Mouse (Mus musculus) embryonic facial prominence, embryonic 14.5 days (tissue): Measurements from ENCODE around the gene Isy1. TPM values are rescaled to one million over a fixed set of nuclear protein-coding genes. Genes with fewer than 3 reads are reported as not detected.

Experiments used
- ATAC-seq: fragments of 200-750 bp; cut with Nextera tagmentation; 2 replicates; pipeline ENCODE4 v1.8.0; 2017; ENCODE audit warnings: low read depth, moderate number of reproducible peaks, moderate TSS enrichment
- DNase-seq: peaks from one replicate; pipeline ENCODE4 v3.0.0-alpha.2; 2015; ENCODE audit warnings: low spot score
- H3K27ac ChIP-seq: fragments of 300-500 bp; sonication (generic); replicated peaks from 2 replicates; pipeline ENCODE4 v1.5.1; 2014; ENCODE audit warnings: low read depth, mild to moderate bottlenecking, low read length, moderate library complexity
- H3K27me3 ChIP-seq: fragments of 300-500 bp; sonication (generic); replicated peaks from 2 replicates; pipeline ENCODE4 v1.6.1; 2014; ENCODE audit warnings: low read length; ENCODE audit not compliant: control insufficient read depth, insufficient read depth
- H3K36me3 ChIP-seq: fragments of 300-500 bp; sonication (generic); 2 replicates; pipeline ENCODE4 v1.6.1; 2014; ENCODE audit warnings: low read length, mixed read lengths; ENCODE audit not compliant: control insufficient read depth, insufficient read depth
- H3K4me1 ChIP-seq: fragments of 300-500 bp; sonication (generic); 2 replicates; pipeline ENCODE4 v1.6.1; 2014; ENCODE audit warnings: antibody characterized with exemption, low read length; ENCODE audit not compliant: control insufficient read depth, insufficient read depth
- H3K4me2 ChIP-seq: fragments of 300-500 bp; sonication (generic); 2 replicates; pipeline ENCODE4 v1.6.1; 2014; ENCODE audit warnings: low read depth, mild to moderate bottlenecking, low read length, moderate library complexity, mixed read lengths
- H3K4me3 ChIP-seq: fragments of 300-500 bp; sonication (generic); 2 replicates; pipeline ENCODE4 v1.5.1; 2014; ENCODE audit warnings: low read depth, mild to moderate bottlenecking, low read length
- H3K9ac ChIP-seq: fragments of 300-500 bp; sonication (generic); 2 replicates; pipeline ENCODE4 v1.6.1; 2014; ENCODE audit warnings: low read depth, mild to moderate bottlenecking, low read length, moderate library complexity, mixed read lengths
- H3K9me3 ChIP-seq: fragments of 300-500 bp; sonication (generic); 2 replicates; pipeline ENCODE4 v1.6.1; 2016; ENCODE audit warnings: low read length; ENCODE audit not compliant: control insufficient read depth
- WGBS: fragments of 180-500 bp; shearing (Covaris S2); extraction: QIAGEN DNeasy Blood & Tissue Kit; methylation state at CpG from one replicate; pipeline ENCODE4 v1.1.7; 2014; 5-methylcytosine and 5-hydroxymethylcytosine counted together
- polyA plus RNA-seq: library from polyadenylated mRNA; unstranded; fragments of >200 nt; fragmentation: Nextera tagmentation; extraction: Ambion mirVana; gene quantifications from 2 replicates; pipeline ENCODE4 v1.2.1, GENCODE M21; 2014

The Isy1 gene
- polyA plus RNA-seq, 1 experiment from 2014 or later = 34.7 TPM

DNA sequence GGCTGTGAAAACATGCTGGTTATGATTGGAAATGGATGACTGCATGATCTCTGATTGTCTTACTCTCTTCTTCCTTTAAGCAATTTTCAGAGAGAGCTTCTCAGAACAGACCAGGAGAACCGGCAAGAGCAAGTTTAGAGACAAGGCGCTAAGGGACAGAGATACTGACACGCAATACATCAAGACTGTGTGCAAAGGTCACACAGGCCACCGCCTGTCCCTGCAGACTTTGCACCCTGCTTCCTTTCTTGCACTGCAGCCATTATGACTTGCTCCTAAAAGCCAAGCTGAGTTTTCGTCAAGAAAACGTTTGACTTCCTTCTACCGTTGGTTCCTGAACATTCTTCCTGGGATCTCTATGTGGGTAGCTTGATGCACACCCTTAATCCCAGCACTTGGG is 37.0 kb upstream of the Isy1 start:
- Histone ChIP-seq H3K36me3 (no peaks in the 10 kb centered on the region), H3K4me1 (no peaks in the 10 kb centered on the region), H3K9me3 (no peaks in the 10 kb centered on the region), H3K9ac (no peak overlapping the region), H3K27ac (no peak overlapping the region), H3K4me2 (no peak overlapping the region), H3K4me3 (no peak overlapping the region), H3K27me3 (no peaks in the 10 kb centered on the region)
- no peak for ATAC-seq
- DNase-seq = no peak
- 85% methylated on average over 7 of the region's 7 CpGs for WGBS

GRCm38 (mm10) chr6:87875083-87875482 is 36.5 kb upstream of the Isy1 start:
- no peak for ATAC-seq
- Histone ChIP-seq H3K4me3 (no peak overlapping the region), H3K9me3 (no peaks in the 10 kb centered on the region), H3K27me3 (no peaks in the 10 kb centered on the region), H3K4me2 (no peak overlapping the region), H3K4me1 (no peaks in the 10 kb centered on the region), H3K9ac (no peak overlapping the region), H3K27ac (no peak overlapping the region), H3K36me3 (no peaks in the 10 kb centered on the region)
- 69% methylated on average over 1 of the region's 1 CpGs for WGBS
- DNase-seq = no peak

GRCm38 (mm10) chr6:87873963-87874362 is 35.4 kb upstream of the Isy1 start:
- no peak overlapping the region for H3K4me3 ChIP-seq
- no peak overlapping the region for H3K4me2 ChIP-seq
- ATAC-seq = no peak
- no peaks in the 10 kb centered on the region for H3K4me1 ChIP-seq
- 87% methylated on average over 2 of the region's 2 CpGs for WGBS
- no peaks in the 10 kb centered on the region for H3K36me3 ChIP-seq
- H3K27me3 ChIP-seq = no peaks in the 10 kb centered on the region
- H3K9me3 ChIP-seq = no peaks in the 10 kb centered on the region
- H3K27ac ChIP-seq = no peak overlapping the region
- no peak overlapping the region for H3K9ac ChIP-seq
- no peak for DNase-seq

GRCm38 (mm10) chr6:87873104-87873503 is 34.5 kb upstream of the Isy1 start:
- Histone ChIP-seq H3K27me3 (no peaks in the 10 kb centered on the region), H3K36me3 (no peaks in the 10 kb centered on the region), H3K4me1 (no peaks in the 10 kb centered on the region), H3K9ac (no peak overlapping the region), H3K9me3 (no peaks in the 10 kb centered on the region), H3K27ac (no peak overlapping the region), H3K4me3 (no peak overlapping the region), H3K4me2 (no peak overlapping the region)
- ATAC-seq (no peak), DNase-seq (peak; percentile 8)
- WGBS = 37% methylated on average over 1 of the region's 1 CpGs

DNA sequence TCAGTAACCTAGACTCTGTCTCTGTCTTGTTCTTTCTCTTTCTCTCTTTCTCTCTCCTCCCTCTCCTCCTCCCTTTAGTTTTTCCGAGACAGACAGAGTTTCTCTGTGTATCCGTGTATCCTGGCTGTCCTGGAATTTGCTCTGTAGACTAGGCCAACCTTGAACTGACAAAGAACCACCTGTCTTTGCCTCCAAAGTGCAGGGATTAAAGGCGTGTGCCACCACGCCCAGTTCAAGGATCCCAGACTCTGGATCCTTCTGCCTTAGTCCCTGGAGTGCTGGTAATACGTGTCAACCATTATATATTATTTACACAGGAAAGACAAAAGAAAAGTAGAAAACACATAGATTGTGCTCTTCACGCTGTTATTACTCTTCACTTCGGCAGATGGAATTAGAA is 32.6 kb upstream of the Isy1 start:
- Histone ChIP-seq H3K27me3 (no peaks in the 10 kb centered on the region), H3K9ac (no peak overlapping the region), H3K4me3 (no peak overlapping the region), H3K4me1 (no peaks in the 10 kb centered on the region), H3K36me3 (no peaks in the 10 kb centered on the region), H3K27ac (no peak overlapping the region), H3K4me2 (no peak overlapping the region), H3K9me3 (no peaks in the 10 kb centered on the region)
- no peak for DNase-seq
- no peak for ATAC-seq
- WGBS = 81% methylated on average over 7 of the region's 7 CpGs

DNA sequence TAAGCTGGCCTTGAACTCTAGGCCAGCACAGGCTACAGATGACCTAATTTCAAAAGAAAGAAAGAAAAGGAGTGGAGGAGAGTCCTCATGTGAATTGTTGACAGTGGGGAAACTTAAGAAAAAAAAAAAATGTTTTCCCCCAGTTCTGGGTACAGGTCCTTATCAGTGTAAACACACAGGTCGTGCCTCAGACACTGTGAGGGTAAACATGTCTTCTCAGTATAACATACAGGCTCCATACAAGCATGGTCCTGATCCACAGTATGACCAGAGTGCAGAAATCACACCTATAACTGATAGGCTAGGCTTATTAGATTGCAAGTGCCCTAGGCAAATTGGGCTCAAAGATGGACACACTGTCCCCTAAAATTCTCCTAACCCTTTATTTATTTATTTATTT is 31.8 kb upstream of the Isy1 start:
- H3K4me2 ChIP-seq = no peak overlapping the region
- no peak overlapping the region for H3K27ac ChIP-seq
- no peak for DNase-seq
- H3K4me1 ChIP-seq = no peaks in the 10 kb centered on the region
- no peak overlapping the region for H3K9ac ChIP-seq
- H3K9me3 ChIP-seq = no peaks in the 10 kb centered on the region
- no peak overlapping the region for H3K4me3 ChIP-seq
- no peaks in the 10 kb centered on the region for H3K36me3 ChIP-seq
- H3K27me3 ChIP-seq = no peaks in the 10 kb centered on the region
- WGBS = 63% methylated on average over 1 of the region's 1 CpGs
- no peak for ATAC-seq

DNA sequence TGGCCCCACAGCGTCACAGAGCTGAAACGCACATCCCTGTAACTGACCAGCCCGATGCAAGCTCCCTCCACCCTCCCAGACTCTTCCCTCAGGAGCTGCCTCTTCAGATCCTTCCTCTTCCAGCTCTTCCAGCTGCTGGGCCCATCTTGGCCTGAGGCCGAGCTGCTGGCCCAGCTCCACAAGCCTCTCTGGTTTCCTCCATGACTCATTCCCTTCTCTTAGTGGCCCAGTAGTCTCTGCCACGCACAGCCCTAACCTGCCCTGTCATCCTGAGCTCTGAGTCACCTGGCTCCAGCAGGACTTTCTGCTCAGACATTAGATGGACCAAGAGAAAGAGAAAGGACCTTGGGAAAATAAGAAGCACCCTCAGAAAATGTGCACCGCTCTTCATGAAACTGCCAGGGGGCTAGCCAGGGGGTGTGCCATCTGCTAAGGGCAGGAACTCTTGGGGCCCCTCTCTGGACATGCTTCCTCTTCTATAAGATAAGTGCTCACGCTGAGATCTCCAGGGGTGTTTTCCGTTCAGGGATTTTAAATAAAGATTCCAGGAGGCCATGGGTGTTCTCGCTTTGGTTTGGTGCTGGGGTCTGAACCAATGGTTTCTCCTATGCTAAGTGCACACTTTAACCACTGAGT is 30.4 kb upstream of the Isy1 start:
- Histone ChIP-seq H3K27ac (no peak overlapping the region), H3K36me3 (no peaks in the 10 kb centered on the region), H3K4me2 (no peak overlapping the region), H3K4me3 (no peak overlapping the region), H3K4me1 (no peaks in the 10 kb centered on the region), H3K9ac (no peak overlapping the region), H3K9me3 (no peaks in the 10 kb centered on the region), H3K27me3 (no peaks in the 10 kb centered on the region)
- ATAC-seq (peak; percentile 62; the same call in 1 of the 2 replicates), DNase-seq (peak; percentile 25)
- 65% methylated on average over 9 of the region's 9 CpGs for WGBS

DNA sequence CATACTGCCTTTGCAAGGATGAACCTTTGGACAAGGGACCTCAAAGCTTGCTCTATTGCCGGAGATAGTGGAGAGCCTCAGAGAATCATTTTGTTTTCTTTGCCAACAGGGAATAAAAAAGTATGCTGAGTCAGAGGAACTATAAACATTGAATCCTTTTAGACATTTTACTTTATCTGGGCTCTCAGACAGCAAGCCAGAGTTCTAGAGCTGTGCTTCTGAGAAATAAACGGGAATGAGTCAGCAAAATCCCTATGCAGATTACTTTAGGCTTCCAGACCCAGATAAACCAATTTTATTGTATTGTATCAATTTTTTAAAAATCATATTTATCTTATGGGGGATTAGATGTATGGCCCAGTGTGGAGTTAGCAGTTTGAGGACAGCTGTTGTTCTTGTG is 28.7 kb upstream of the Isy1 start:
- no peak for ATAC-seq
- no peaks in the 10 kb centered on the region for H3K9me3 ChIP-seq
- H3K9ac ChIP-seq = no peak overlapping the region
- no peak overlapping the region for H3K4me3 ChIP-seq
- H3K4me2 ChIP-seq = no peak overlapping the region
- H3K36me3 ChIP-seq = no peaks in the 10 kb centered on the region
- 79% methylated on average over 2 of the region's 2 CpGs for WGBS
- H3K4me1 ChIP-seq = no peaks in the 10 kb centered on the region
- H3K27me3 ChIP-seq = no peaks in the 10 kb centered on the region
- DNase-seq = no peak
- H3K27ac ChIP-seq = no peak overlapping the region

- no peak overlapping the region for H3K9ac ChIP-seq
- H3K4me3 ChIP-seq = no peak overlapping the region
- H3K9me3 ChIP-seq = no peaks in the 10 kb centered on the region
- H3K27me3 ChIP-seq = no peaks in the 10 kb centered on the region
- no peak overlapping the region for H3K27ac ChIP-seq
- H3K4me1 ChIP-seq = no peaks in the 10 kb centered on the region
- ATAC-seq (no peak), DNase-seq (no peak)
- H3K4me2 ChIP-seq = no peak overlapping the region
- H3K36me3 ChIP-seq = no peaks in the 10 kb centered on the region
- WGBS = 84% methylated on average over 6 of the region's 6 CpGs
Observed at GRCm38 (mm10) chr6:87866211-87866610, 27.6 kb upstream of the Isy1 start.
